In genomic region chr13:54844579-54844978, GRCm38 (mm10) we compare ENCODE assay signal across 12 mouse cellular contexts.
"Had no signal": no experiment of that assay in that cellular context is flagged by ENCODE, and none has a peak within 500 bp of the region (broad histone marks: within the 10 kb centered on the region; RNA-seq: fewer than 3 reads in every experiment).

No protein-coding gene starts in this region.

- ATAC-seq: hindbrain, embryonic 16.5 days; inflammation-experienced regulatory T-cells, adult 6 months; intestine, postnatal 0 days; liver, embryonic 12.5 days had no signal

- H3K9me3 ChIP-seq: limb, embryonic 15.5 days; liver, embryonic 12.5 days; midbrain, embryonic 12.5 days had no signal

- H3K9ac ChIP-seq: limb, embryonic 15.5 days; liver, embryonic 12.5 days; midbrain, embryonic 12.5 days had no signal

- DNase-seq: kidney, adult 8-10 months; kidney, postnatal 25 days; layer of hippocampus, postnatal 36 days; lung, postnatal 4 days; right cerebral cortex, adult 18-20 months; thymus, postnatal 36 days had no signal

- H3K36me3 ChIP-seq: limb, embryonic 15.5 days; liver, embryonic 12.5 days; midbrain, embryonic 12.5 days had no signal

- H3K4me1 ChIP-seq: limb, embryonic 15.5 days; liver, embryonic 12.5 days had no signal

- H3K27ac ChIP-seq: limb, embryonic 15.5 days; liver, embryonic 12.5 days; midbrain, embryonic 12.5 days had no signal

- H3K27me3 ChIP-seq: limb, embryonic 15.5 days; liver, embryonic 12.5 days; midbrain, embryonic 12.5 days had no signal

- H3K4me2 ChIP-seq: limb, embryonic 15.5 days; liver, embryonic 12.5 days; midbrain, embryonic 12.5 days had no signal

- H3K4me3 ChIP-seq: limb, embryonic 15.5 days; liver, embryonic 12.5 days; midbrain, embryonic 12.5 days had no signal
